Mouse (Mus musculus): ENCODE measurements around the gene Rbak.
"Not testable (repeated sequence)": the region's sequence is repeated elsewhere in the genome, so short reads cannot be mapped to it uniquely, and the experiment has no call there.

Rbak gene

GRCm38 (mm10) chr5:143180255-143181076 is at the start of gene Rbak, which contains the start of gene Spdye4b:
Rbak (minus strand) TSS chr5:143180775.
Spdye4b (plus strand) TSS chr5:143181017.
- DNase-seq = peak; percentile 97

GRCm38 (mm10) chr5:143226790-143227189 is 46.2 kb upstream of the Rbak start, which contains the start of gene Spdye4a:
Spdye4a (minus strand) TSS chr5:143226890.
- no peak for DNase-seq

GRCm38 (mm10) chr5:143222287-143222686 is 41.7 kb upstream of the Rbak start:
- no peak for DNase-seq

GRCm38 (mm10) chr5:143220996-143221395 is 40.4 kb upstream of the Rbak start:
- no peak for DNase-seq

GRCm38 (mm10) chr5:143213832-143214231 is 33.3 kb upstream of the Rbak start:
- DNase-seq = no peak

GRCm38 (mm10) chr5:143205015-143205414 is 24.4 kb upstream of the Rbak start:
- no peak for DNase-seq

GRCm38 (mm10) chr5:143196506-143196905 is 15.9 kb upstream of the Rbak start:
- no peak for DNase-seq

- DNase-seq = no peak
Measured at GRCm38 (mm10) chr5:143195166-143195565, 14.6 kb upstream of the Rbak start.

- not testable (repeated sequence) for DNase-seq
Measured at GRCm38 (mm10) chr5:143194747-143195146, 14.2 kb upstream of the Rbak start.

GRCm38 (mm10) chr5:143192806-143193205 is 12.2 kb upstream of the Rbak start:
- DNase-seq = no peak

- not testable (repeated sequence) for DNase-seq
Measured at GRCm38 (mm10) chr5:143188014-143188413, 7.4 kb upstream of the Rbak start.

GRCm38 (mm10) chr5:143179179-143179578 is 1.4 kb downstream of the Rbak start:
- no peak for DNase-seq

- DNase-seq = no peak
Measured at GRCm38 (mm10) chr5:143177541-143178200, 2.9 kb downstream of the Rbak start.

GRCm38 (mm10) chr5:143175970-143176369 is 4.6 kb downstream of the Rbak start:
- no peak for DNase-seq

- no peak for DNase-seq
Measured at GRCm38 (mm10) chr5:143165508-143166070, 15.0 kb downstream of the Rbak start.

- DNase-seq = no peak
Measured at GRCm38 (mm10) chr5:143155534-143155933, 25.0 kb downstream of the Rbak start.

- no peak for DNase-seq
Measured at GRCm38 (mm10) chr5:143153756-143154155, 26.8 kb downstream of the Rbak start.

- no peak for DNase-seq
Measured at GRCm38 (mm10) chr5:143150044-143150443, 30.5 kb downstream of the Rbak start.

- no peak for DNase-seq
Measured at GRCm38 (mm10) chr5:143149536-143149935, 31.0 kb downstream of the Rbak start.

GRCm38 (mm10) chr5:143148661-143149060 is 31.9 kb downstream of the Rbak start:
- DNase-seq = no peak

GRCm38 (mm10) chr5:143147481-143147880 is 33.1 kb downstream of the Rbak start, which contains the start of gene Olfr718-ps1:
Olfr718-ps1 (minus strand) TSS chr5:143147581.
- DNase-seq = no peak

GRCm38 (mm10) chr5:143137580-143137979 is 43.0 kb downstream of the Rbak start:
- no peak for DNase-seq

- no peak for DNase-seq
Measured at GRCm38 (mm10) chr5:143135042-143135441, 45.5 kb downstream of the Rbak start.

Data from right cerebral cortex, adult 18-20 months (tissue).